Mouse (Mus musculus): ENCODE results near the gene Pde7b. TPM values are rescaled to one million over a fixed set of nuclear protein-coding genes. Genes with fewer than 3 reads are reported as not detected.

The Pde7b gene
- polyA plus RNA-seq, 2 experiments: 7.0 to 8.8 TPM

GRCm38 (mm10) chr10:20503265-20504025 lies 221.4 kb downstream of the Pde7b start:
- DNase-seq (ENCODE audit: low spot score) (no peak), ATAC-seq (ENCODE audit: low FRiP score, low read depth) (no peak)
- no peak overlapping the region for H3K9ac ChIP-seq (ENCODE audit: low read depth, low read length, severe bottlenecking)
- no peak overlapping the region for H3K4me3 ChIP-seq (replicated peaks; ENCODE audit: low read length)
- no peaks in the 10 kb centered on the region for H3K27me3 ChIP-seq (ENCODE audit: control insufficient read depth, insufficient read depth, low read length)
- H3K4me2 ChIP-seq (replicated peaks; ENCODE audit: low read depth, low read length, severe bottlenecking): no peak overlapping the region
- TF ChIP-seq POLR2A (IDR thresholded peaks at IDR 0.05; ENCODE audit: borderline replicate concordance, extremely low read depth, insufficient read depth, insufficient read length): no peak
- 88% methylated on average over 17 of the region's 17 CpGs for WGBS
- H3K27ac ChIP-seq (replicated peaks; ENCODE audit: low read depth, low read length): no peak overlapping the region
- H3K36me3 ChIP-seq (ENCODE audit: control insufficient read depth, insufficient read depth, low read length): no peaks in the 10 kb centered on the region
- H3K4me1 ChIP-seq (ENCODE audit: control insufficient read depth, insufficient read depth, low read length): peaks cover 12% of the 10 kb centered on the region
- H3K9me3 ChIP-seq (ENCODE audit: control insufficient read depth, low read length): no peaks in the 10 kb centered on the region

- no peak for DNase-seq (ENCODE audit: low spot score)
Observed at GRCm38 (mm10) chr10:20501221-20501620, 223.7 kb downstream of the Pde7b start.

GRCm38 (mm10) chr10:20495051-20495450 lies 229.8 kb downstream of the Pde7b start:
- Histone ChIP-seq H3K4me1 (ENCODE audit: control insufficient read depth, insufficient read depth, low read length) (no peaks in the 10 kb centered on the region), H3K9me3 (ENCODE audit: control insufficient read depth, low read length) (no peaks in the 10 kb centered on the region), H3K27me3 (ENCODE audit: control insufficient read depth, insufficient read depth, low read length) (no peaks in the 10 kb centered on the region), H3K27ac (replicated peaks; ENCODE audit: low read depth, low read length) (no peak overlapping the region), H3K4me3 (replicated peaks; ENCODE audit: low read length) (no peak overlapping the region), H3K9ac (ENCODE audit: low read depth, low read length, severe bottlenecking) (no peak overlapping the region), H3K36me3 (ENCODE audit: control insufficient read depth, insufficient read depth, low read length) (no peaks in the 10 kb centered on the region), H3K4me2 (replicated peaks; ENCODE audit: low read depth, low read length, severe bottlenecking) (no peak overlapping the region)
- WGBS: 88% methylated on average over 4 of the region's 4 CpGs
- TF ChIP-seq POLR2A (IDR thresholded peaks at IDR 0.05; ENCODE audit: borderline replicate concordance, extremely low read depth, insufficient read depth, insufficient read length): no peak
- ATAC-seq (ENCODE audit: low FRiP score, low read depth): no peak
- DNase-seq (ENCODE audit: low spot score): no peak

More at GRCm38 (mm10) chr10:20501221-20501620, 223.7 kb downstream of the Pde7b start:
- Histone ChIP-seq H3K27me3 (ENCODE audit: control insufficient read depth, insufficient read depth, low read length) (no peaks in the 10 kb centered on the region), H3K4me3 (replicated peaks; ENCODE audit: low read length) (no peak overlapping the region), H3K9ac (ENCODE audit: low read depth, low read length, severe bottlenecking) (no peak overlapping the region), H3K4me2 (replicated peaks; ENCODE audit: low read depth, low read length, severe bottlenecking) (no peak overlapping the region), H3K4me1 (ENCODE audit: control insufficient read depth, insufficient read depth, low read length) (0 out of 2 replicates have a peak, but pooled peaks cover 4% of the 10 kb centered on the region), H3K9me3 (ENCODE audit: control insufficient read depth, low read length) (no peaks in the 10 kb centered on the region), H3K27ac (replicated peaks; ENCODE audit: low read depth, low read length) (no peak overlapping the region), H3K36me3 (ENCODE audit: control insufficient read depth, insufficient read depth, low read length) (no peaks in the 10 kb centered on the region)
- WGBS: 75% methylated on average over 6 of the region's 6 CpGs
- ATAC-seq (ENCODE audit: low FRiP score, low read depth): no peak
- no peak for TF ChIP-seq POLR2A (IDR thresholded peaks at IDR 0.05; ENCODE audit: borderline replicate concordance, extremely low read depth, insufficient read depth, insufficient read length)

GRCm38 (mm10) chr10:20493826-20494455 lies 230.9 kb downstream of the Pde7b start:
- H3K4me1 ChIP-seq (ENCODE audit: control insufficient read depth, insufficient read depth, low read length): no peaks in the 10 kb centered on the region
- H3K36me3 ChIP-seq (ENCODE audit: control insufficient read depth, insufficient read depth, low read length): no peaks in the 10 kb centered on the region
- 80% methylated on average over 5 of the region's 5 CpGs for WGBS
- H3K9ac ChIP-seq (ENCODE audit: low read depth, low read length, severe bottlenecking): no peak overlapping the region
- no peak overlapping the region for H3K4me3 ChIP-seq (replicated peaks; ENCODE audit: low read length)
- TF ChIP-seq POLR2A (IDR thresholded peaks at IDR 0.05; ENCODE audit: borderline replicate concordance, extremely low read depth, insufficient read depth, insufficient read length): no peak
- DNase-seq (ENCODE audit: low spot score) (no peak), ATAC-seq (ENCODE audit: low FRiP score, low read depth) (no peak)
- no peak overlapping the region for H3K27ac ChIP-seq (replicated peaks; ENCODE audit: low read depth, low read length)
- no peaks in the 10 kb centered on the region for H3K9me3 ChIP-seq (ENCODE audit: control insufficient read depth, low read length)
- no peaks in the 10 kb centered on the region for H3K27me3 ChIP-seq (ENCODE audit: control insufficient read depth, insufficient read depth, low read length)
- H3K4me2 ChIP-seq (replicated peaks; ENCODE audit: low read depth, low read length, severe bottlenecking): no peak overlapping the region

GRCm38 (mm10) chr10:20492216-20492964 lies 232.5 kb downstream of the Pde7b start:
- no peaks in the 10 kb centered on the region for H3K9me3 ChIP-seq (ENCODE audit: control insufficient read depth, low read length)
- no peaks in the 10 kb centered on the region for H3K36me3 ChIP-seq (ENCODE audit: control insufficient read depth, insufficient read depth, low read length)
- no peaks in the 10 kb centered on the region for H3K27me3 ChIP-seq (ENCODE audit: control insufficient read depth, insufficient read depth, low read length)
- TF ChIP-seq POLR2A (IDR thresholded peaks at IDR 0.05; ENCODE audit: borderline replicate concordance, extremely low read depth, insufficient read depth, insufficient read length): no peak
- no peak overlapping the region for H3K9ac ChIP-seq (ENCODE audit: low read depth, low read length, severe bottlenecking)
- no peak overlapping the region for H3K27ac ChIP-seq (replicated peaks; ENCODE audit: low read depth, low read length)
- 77% methylated on average over 11 of the region's 11 CpGs for WGBS
- H3K4me1 ChIP-seq (ENCODE audit: control insufficient read depth, insufficient read depth, low read length): no peaks in the 10 kb centered on the region
- no peak overlapping the region for H3K4me3 ChIP-seq (replicated peaks; ENCODE audit: low read length)
- ATAC-seq (ENCODE audit: low FRiP score, low read depth) (no peak), DNase-seq (ENCODE audit: low spot score) (no peak)
- H3K4me2 ChIP-seq (replicated peaks; ENCODE audit: low read depth, low read length, severe bottlenecking): no peak overlapping the region
